Mouse (Mus musculus): ENCODE results near the gene Sycp3. TPM values are rescaled to one million over a fixed set of nuclear protein-coding genes. Genes with fewer than 3 reads are reported as not detected.
"Not testable (repeated sequence)": the region's sequence is repeated elsewhere in the genome, so short reads cannot be mapped to it uniquely, and the experiment has no call there.

Gene Sycp3
- total RNA-seq, 1 experiment from 2014 or later = not detected

DNA sequence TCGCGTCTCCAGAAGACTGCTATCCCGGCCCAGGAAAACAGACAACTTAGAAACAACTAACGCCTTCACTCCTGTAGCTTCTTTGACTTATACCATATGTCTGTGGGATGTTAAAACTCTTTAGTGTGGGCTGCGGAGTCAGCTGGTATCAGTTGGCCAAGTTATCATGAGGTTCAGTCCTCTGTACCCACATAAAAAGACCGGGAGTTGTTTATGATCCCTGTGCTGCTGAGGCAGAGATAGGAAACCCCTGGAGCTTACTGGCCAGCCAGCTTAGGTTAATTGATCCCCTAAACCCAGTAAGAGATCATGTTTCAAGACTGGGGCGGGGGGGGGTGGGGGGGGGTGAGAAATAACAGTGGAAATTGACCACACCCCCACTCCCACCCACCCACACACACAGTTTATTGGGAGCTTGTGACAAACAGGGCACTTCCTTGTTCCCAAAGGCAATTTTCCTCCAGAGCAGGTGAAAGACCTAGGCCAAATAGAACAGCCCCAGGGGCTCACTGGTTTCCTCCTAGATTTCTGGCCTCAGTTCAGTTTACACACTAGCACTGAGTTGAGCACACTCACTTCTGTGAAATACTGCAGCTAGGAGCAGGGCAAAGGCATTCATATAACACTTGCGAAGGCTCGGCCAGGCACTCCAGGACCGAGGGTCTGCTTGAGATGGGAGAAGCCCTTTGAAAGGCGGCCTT is 37.6 kb downstream of the Sycp3 start:
- no peak for ATAC-seq (ENCODE audit: extremely low read depth, insufficient number of reproducible peaks, low FRiP score, poor library complexity, severe bottlenecking)

DNA sequence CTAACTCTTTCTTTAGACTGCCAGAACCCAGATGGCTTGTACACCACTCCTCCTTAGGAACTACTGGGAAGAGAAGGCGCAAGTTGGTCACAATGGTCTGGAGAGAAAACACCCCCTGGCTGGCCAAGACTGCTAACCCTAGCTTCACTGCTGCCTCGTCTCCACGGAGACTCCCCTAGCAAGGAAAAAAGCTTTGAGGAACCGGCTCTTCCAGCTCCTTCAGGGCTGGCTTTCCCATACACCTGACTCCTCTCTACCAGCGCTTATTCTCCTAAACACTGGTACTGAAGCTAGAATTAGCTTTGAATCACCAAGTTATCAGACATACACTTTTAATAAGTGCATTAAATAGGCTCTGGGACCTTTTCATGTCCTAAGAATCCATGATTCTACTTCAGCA is 40.6 kb downstream of the Sycp3 start:
- ATAC-seq (ENCODE audit: extremely low read depth, insufficient number of reproducible peaks, low FRiP score, poor library complexity, severe bottlenecking) = no peak

DNA sequence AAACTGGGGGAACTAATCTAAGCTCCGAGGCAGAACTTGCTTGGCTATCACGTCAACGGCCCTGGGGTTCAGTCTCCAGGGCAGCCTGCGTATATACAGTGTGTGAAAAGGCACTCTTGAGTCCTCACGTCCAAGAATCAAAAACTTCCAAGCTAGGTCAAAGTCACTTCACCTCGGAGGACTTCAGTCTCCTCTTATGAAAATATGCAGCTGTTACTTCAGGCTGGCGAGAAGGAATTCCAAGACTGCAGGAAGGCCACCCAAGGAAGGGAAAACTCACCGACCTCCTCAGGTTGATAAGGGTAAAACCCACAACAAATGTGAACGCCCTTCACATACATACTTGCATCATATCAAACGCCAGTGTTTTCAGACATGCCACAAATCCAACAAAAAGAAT is 42.0 kb downstream of the Sycp3 start:
- no peak for ATAC-seq (ENCODE audit: extremely low read depth, insufficient number of reproducible peaks, low FRiP score, poor library complexity, severe bottlenecking)

DNA sequence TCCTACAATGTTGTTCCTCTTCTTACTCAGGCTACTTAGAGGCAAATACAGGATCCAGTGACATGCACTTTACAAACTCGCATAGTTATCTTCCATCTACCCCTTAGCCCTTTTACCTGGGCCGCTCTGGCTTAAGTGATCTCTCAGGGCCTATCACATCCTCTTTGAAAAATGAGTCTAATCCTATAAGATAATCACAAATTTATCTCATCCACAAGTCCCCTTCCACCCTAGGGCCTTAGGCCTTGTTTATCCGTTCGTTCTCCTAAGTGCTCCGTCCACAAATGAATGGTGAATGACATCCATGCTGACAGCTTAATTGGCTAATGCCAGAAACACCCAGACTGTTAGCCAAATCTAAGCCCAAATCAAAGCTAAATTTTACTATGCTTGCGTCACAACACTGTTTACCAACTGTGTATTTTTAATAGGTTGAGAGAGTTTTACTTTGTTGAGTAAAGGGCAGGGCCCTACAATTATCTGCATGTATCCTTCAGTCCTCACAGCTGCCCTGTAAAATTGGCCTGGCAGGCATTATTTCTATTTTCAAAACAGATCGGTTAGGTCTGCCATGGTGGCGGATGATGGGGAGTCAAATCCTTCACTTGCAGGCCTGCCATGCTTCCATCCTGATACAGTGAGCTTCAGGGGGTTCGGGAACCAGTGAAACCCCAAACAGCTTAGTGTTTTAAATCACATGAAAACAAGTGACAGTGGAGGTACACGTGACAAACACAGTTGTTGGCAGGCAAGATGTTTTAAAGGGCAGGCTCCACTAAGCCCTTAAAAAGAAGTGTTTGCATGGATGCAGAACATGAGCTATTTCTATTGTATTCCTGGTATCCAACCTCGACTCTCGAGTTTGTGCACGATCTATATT is 42.8 kb downstream of the Sycp3 start:
- ATAC-seq (ENCODE audit: extremely low read depth, insufficient number of reproducible peaks, low FRiP score, poor library complexity, severe bottlenecking) = no peak

DNA sequence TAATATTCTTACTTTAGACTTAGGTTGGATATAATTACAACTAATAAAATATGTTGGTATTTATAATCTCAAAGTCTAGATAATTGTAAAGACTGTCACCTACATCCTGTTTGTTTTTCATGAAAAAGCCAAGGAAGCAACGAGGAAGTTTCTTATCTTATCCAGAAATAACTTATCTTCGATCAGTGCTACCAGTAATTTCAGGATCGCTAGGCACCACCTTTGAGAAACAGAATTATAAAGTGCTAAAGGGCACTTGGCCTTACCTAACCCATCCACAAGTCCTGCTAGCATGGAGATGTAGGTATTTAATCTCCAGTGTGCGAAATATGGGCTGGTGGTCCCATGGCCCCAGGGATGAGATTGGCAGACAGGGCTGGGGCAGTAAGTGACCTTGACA is 43.5 kb downstream of the Sycp3 start:
- ATAC-seq (ENCODE audit: extremely low read depth, insufficient number of reproducible peaks, low FRiP score, poor library complexity, severe bottlenecking) = no peak

DNA sequence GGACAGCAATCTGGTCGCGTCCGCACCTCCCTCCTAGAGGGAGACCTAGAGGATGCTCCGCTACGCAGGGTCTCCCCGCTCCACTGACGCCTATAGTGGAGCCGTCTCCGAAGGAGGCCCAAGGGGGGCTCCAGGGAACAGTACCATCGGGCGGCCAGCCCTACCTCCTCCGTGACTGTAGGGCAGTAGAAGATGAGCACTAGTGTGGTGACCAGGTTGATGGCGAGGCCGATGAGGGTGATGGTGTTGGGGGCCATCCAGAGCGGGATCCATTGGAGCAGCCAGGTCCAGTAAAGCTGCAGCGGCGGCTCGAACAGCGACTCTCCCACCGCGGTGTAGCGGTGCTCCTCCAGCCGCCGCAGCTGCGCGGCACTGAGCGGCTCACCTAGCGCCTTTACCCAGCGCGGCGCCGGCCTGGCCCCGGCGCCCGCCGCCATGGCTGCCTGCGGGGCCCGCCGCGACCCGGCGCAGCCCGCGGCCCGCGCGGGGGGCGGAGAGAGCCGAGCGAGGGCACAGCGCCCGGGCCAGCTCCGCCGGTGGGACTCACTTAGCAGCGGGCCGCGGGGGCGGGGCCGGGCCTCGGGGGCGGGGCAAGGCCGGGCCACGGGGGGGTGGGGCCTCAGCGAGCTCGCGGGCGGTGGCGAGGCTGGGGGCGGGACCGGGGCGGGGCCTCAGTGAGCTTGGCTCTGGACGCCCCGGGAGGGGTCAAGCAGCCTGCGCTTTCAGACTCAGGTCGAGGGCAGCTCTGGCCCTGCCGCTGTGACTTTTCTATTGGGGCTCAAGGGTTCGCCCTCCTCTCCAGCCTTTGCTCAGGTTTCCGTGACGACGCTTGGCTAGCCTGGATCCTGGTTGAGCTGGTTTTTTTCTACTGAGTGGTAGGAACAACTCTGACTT is 44.3 kb downstream of the Sycp3 start, which contains the start of gene Chpt1:
Gene Chpt1, minus strand, starts transcription at position 653 of the 894 bp plus-strand sequence.
- ATAC-seq (ENCODE audit: extremely low read depth, insufficient number of reproducible peaks, low FRiP score, poor library complexity, severe bottlenecking) = peak; percentile 78

DNA sequence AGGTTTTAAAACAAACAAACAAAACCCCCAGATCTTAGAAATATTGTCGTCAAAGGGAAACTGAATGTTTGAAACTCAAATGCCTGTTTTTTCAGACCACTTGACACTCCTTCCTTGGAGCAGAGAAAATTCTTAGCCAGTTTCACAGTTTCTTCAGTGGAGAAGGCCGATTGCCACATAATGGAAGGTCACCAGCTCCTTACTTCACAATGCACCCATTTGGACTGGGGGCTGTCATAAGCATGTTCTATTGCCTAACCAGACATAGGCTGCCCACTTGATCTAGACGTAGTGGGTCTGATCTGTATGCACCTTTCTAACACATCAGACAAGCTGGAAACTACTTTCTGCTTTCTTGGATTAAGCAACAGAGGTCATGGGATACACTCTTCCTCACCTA is 45.1 kb downstream of the Sycp3 start:
- ATAC-seq (ENCODE audit: extremely low read depth, insufficient number of reproducible peaks, low FRiP score, poor library complexity, severe bottlenecking) = no peak

DNA sequence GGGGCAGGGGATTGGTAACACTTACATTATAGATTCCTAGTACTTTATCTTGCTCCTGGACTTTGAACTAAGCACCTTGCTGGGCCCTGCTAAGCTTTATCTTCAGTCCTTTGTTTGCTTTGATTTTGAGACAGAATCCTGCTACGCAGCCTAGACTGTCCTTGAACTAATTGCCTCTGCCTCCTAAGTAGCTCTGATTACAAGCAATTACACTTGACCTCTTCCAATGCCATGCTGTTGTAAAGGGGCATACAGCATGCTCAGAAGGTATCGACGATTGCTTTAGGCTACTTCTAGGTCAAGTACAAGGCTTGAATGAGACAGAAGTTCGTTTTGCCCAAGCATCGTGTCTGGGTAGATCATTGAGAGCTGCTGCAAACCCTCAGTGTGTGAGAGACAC is 45.9 kb downstream of the Sycp3 start:
- ATAC-seq (ENCODE audit: extremely low read depth, insufficient number of reproducible peaks, low FRiP score, poor library complexity, severe bottlenecking) = no peak

DNA sequence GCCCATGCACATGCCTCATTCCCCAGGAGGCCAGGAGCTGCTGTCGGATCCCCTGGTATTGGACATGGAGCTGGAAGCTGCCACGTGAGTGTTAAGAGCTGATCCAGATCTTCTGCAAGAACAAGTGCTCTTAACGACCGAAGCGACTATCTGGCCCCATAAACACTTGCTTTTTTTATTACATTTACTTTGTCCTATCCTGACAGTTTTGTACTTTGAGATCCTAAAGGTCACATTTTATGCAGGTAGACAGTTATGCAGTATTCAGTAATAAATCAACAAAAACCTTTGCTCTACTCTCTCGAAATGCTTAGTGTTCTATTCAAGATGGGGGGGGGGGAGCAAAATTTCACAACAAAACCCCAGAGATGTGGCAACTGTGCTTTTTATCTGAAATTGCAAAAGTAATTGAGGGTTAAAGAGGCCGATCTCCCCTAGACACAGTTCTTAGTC is 48.3 kb downstream of the Sycp3 start:
- ATAC-seq (ENCODE audit: extremely low read depth, insufficient number of reproducible peaks, low FRiP score, poor library complexity, severe bottlenecking) = no peak

DNA sequence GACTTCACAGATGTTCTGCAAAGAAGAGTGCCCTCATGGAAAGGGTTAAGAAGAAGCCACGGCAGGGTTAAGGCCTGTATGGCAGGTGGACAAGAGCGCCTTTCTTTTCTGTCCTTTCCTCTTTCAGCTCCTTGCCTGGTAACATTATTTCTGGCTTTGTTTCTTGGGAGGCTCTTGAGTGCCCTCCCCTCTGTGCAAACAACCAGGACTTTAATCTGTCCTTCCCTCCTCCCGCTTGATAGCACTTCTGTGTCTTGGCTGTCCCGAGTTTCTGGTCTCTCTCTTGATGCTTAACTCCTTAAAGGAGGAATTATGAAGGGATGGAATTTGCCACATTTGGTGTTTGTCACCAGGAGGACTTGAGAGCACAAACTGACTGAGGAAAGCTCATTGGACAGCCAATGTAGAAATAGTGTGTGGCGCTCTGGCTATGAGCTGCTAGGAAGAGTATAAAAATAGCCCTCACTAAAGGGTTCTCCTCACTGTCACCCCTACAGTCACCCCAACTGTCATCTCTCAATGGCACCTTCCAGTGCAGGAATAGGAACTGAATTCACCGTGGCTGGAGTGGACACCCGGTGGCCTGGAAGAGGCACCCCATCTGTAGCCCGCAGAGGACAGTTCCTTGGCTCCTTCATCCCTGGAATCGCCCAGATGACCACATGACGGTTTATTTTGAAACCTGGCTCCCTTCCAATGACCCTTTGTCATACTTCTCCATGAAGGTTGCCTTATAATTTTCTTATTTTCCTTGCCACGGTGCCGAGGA is 51.3 kb downstream of the Sycp3 start:
- no peak for ATAC-seq (ENCODE audit: extremely low read depth, insufficient number of reproducible peaks, low FRiP score, poor library complexity, severe bottlenecking)

DNA sequence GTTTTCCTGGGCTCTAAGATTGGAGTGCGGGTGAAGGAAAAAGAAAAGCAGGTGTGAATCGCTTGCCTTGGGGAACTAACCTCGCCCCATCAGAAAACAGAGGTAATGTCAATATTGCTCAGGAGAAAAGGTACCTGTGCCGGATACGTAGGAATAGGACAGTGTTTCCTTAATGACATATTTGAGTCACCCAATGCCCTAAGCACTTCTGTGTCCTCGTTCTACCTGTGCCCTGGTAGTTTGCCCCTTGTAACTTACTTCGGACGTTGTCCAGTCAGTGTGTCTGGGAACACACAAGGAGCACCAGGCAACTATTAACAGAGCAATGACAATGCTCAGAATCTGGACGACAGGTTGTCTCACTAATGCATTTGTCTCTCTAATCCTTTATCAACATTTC is 52.0 kb downstream of the Sycp3 start:
- no peak for ATAC-seq (ENCODE audit: extremely low read depth, insufficient number of reproducible peaks, low FRiP score, poor library complexity, severe bottlenecking)

DNA sequence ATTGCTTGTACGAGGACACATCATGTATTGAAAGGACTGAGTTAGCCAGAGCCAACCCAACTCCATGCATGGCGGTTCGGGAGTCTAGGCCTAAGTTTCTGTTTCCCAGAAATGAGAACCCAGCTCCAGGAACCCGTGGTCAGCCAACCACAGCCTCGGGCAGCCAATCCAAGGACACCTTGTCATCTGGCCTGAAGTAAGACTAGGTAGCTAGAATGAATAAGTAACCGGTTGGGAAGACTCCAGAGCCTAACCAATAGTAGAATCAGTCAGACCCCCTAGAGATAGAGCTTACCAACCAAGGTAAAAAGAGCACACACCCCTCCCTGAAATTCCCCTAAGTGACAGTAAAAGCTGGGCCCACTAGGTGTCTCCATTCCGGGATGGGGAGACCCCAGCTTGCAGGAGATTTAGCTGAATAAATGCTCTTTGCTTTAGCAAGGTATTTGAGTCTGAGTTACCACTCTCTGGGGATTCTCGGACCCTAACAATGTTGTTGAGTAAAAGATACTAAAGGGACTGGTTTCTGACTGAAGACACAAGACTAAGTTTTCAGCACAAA is 54.3 kb downstream of the Sycp3 start:
- no peak for ATAC-seq (ENCODE audit: extremely low read depth, insufficient number of reproducible peaks, low FRiP score, poor library complexity, severe bottlenecking)

DNA sequence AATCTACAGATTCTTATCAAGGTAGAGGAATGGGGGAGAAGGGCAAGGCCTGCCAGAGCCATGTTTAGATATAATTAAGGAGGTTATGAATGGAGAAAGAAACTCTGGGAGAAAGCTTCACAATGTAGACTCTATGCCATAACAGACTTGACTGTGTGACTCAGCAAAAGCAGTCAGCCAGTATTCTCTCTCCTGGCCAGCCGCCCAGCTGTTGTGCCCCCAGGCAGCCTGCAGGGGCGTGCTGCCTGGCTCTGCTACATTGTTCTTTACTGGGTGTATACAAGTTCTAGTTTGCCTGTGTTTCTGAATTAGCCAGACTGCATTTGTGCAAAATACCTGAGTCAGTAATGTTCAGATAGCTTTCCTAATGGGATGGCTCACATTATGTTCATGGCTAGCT is 55.1 kb downstream of the Sycp3 start:
- 0 out of 2 replicates have a peak, but pooled peaks have one; percentile 51 for ATAC-seq (ENCODE audit: extremely low read depth, insufficient number of reproducible peaks, low FRiP score, poor library complexity, severe bottlenecking)

DNA sequence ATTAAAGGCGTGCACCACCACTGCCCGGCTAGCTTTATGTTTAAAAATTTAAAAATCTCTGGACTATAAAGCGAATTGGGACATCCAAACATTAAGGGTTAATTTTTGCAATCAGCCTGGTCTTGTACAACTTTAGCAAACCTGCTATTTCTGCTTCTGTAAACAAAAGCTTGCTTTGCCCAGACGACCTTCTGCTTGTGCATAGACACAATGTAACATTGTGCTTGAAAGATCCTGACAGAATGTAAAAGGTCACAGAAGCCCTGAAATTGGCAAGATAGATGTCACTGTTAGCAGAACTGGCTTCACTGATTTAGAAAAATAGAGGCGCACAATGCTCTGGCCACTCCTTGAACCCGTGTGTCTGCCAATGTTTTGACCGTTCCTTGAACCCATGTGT is 55.7 kb downstream of the Sycp3 start:
- not testable (repeated sequence) for ATAC-seq (ENCODE audit: extremely low read depth, insufficient number of reproducible peaks, low FRiP score, poor library complexity, severe bottlenecking)

DNA sequence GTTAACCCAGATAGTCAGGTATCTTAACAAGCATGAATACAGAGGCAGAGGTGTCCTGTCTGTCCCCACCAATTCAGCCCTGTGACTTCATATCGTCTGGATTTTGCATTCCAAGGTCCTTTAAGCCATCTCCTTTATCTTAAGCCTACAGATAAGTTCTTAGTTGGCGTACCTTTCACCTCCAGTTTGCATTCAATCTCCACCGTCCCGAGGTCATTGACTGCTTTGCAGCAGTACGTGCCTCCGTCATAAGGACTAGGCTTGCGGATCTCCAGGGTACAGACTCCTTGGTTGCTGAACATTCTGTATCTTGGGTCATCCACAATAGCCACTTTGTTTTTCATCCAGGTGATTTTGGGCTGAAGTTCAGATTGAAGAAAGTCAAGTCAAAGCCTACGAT is 63.4 kb downstream of the Sycp3 start:
- no peak for ATAC-seq (ENCODE audit: extremely low read depth, insufficient number of reproducible peaks, low FRiP score, poor library complexity, severe bottlenecking)
